Mouse (Mus musculus) spleen, postnatal 4 days (tissue): ENCODE data around the gene Traip.
"Not testable (repeated sequence)": the region's sequence is repeated elsewhere in the genome, so short reads cannot be mapped to it uniquely, and the experiment has no call there.

Experiments
- DNase-seq, 2 experiments: peaks; one replicate each; pipeline ENCODE4 v3.0.0; 2022; ENCODE audit warnings: low spot score in 2 of 2

The Traip gene

GRCm38 (mm10) chr9:108001922-108002770 lies 52.2 kb downstream of the Traip start, which contains the start of gene Ip6k1:
Gene Ip6k1 (plus strand): TSS chr9:108002501.
- DNase-seq: peak; percentile 99 to 100

- no peak for DNase-seq
Observed at GRCm38 (mm10) chr9:108002778-108003530, 53.0 kb downstream of the Traip start.

GRCm38 (mm10) chr9:108003531-108003890 lies 53.6 kb downstream of the Traip start:
- no peak for DNase-seq

GRCm38 (mm10) chr9:108008041-108008440 lies 58.1 kb downstream of the Traip start:
- DNase-seq: no peak

- no peak for DNase-seq
Observed at GRCm38 (mm10) chr9:108010385-108010784, 60.4 kb downstream of the Traip start.

- DNase-seq: not testable (repeated sequence)
Observed at GRCm38 (mm10) chr9:108013577-108013976, 63.6 kb downstream of the Traip start.

GRCm38 (mm10) chr9:108017127-108017526 lies 67.2 kb downstream of the Traip start:
- DNase-seq: no peak

- DNase-seq: no peak
Observed at GRCm38 (mm10) chr9:108020741-108021140, 70.8 kb downstream of the Traip start.
